Mouse (Mus musculus): ENCODE data around the gene Rora.

Gene Rora

DNA sequence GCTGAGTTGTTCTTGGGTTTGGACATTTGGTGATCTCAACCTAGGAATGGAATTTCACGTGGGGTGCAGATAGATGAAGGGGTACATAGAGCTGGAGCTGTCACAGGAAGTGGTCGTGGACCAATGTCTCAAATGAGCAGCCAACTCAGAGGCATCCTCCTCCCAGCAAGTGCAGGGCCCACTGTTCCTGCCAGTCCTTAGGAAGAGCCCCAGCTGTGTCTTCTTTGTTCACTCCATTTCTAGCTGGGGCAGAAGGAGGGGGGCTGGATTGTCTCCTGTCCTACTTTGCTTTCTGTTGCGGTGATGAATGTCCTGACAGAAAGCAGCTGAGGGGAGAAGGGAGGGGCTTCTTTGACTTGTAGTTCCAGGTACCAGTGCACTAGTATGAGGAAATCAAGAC lies 382.7 kb downstream of the Rora start:
- Histone ChIP-seq H3K9me3 (ENCODE audit: low read length) (no peaks in the 10 kb centered on the region), H3K36me3 (ENCODE audit: insufficient read depth, low read length) (no peaks in the 10 kb centered on the region), H3K27me3 (ENCODE audit: insufficient read depth, low read length) (no peaks in the 10 kb centered on the region), H3K4me1 (replicated peaks; ENCODE audit: low read depth, low read length) (no peaks in the 10 kb centered on the region), H3K4me3 (replicated peaks; ENCODE audit: low read length) (no peak overlapping the region)
- TF ChIP-seq POU5F1 (IDR thresholded peaks at IDR 0.05; ENCODE audit: borderline replicate concordance, low read length) (no peak), CTCF (conservative IDR thresholded peaks at IDR 0.05; ENCODE audit: low read length) (no peak), NANOG (IDR thresholded peaks at IDR 0.05; ENCODE audit: borderline replicate concordance, low read length) (no peak)

DNA sequence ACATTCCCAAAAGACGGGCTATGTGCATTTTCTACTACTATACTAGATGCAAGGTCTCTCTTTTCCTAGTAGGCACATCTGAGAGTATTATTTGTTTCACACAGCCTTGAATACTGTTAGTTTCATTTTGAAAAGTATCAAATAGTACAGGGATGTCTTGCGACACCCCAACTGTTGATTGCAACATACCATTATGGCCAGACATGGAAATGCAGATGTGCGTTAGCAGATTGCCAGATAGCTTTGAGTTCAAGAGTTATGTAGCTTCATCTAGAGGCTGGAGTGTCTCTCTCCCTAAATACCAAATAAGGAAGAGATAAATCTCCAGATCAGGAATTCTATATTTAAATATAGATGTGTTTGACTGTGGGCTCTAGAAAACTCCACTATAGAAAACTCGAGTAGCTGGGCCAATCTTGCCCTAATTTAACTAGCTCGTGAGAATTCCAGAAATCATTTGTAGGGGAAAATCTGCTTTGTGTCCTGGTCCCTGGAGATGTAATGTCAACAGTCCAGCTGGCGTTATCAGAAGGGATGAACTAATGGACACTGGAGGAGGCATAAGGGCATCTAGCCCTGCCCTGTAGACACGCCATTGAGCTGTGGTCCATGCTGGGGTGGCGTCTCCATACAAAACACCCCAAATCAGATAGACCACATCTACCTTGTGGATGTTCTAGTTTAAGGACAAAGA lies 390.5 kb downstream of the Rora start:
- TF ChIP-seq NANOG (IDR thresholded peaks at IDR 0.05; ENCODE audit: borderline replicate concordance, low read length) (no peak), POU5F1 (IDR thresholded peaks at IDR 0.05; ENCODE audit: borderline replicate concordance, low read length) (no peak), CTCF (conservative IDR thresholded peaks at IDR 0.05; ENCODE audit: low read length) (no peak)
- Histone ChIP-seq H3K4me3 (replicated peaks; ENCODE audit: low read length) (no peak overlapping the region), H3K36me3 (ENCODE audit: insufficient read depth, low read length) (no peaks in the 10 kb centered on the region), H3K9me3 (ENCODE audit: low read length) (no peaks in the 10 kb centered on the region), H3K4me1 (replicated peaks; ENCODE audit: low read depth, low read length) (no peaks in the 10 kb centered on the region), H3K27me3 (ENCODE audit: insufficient read depth, low read length) (no peaks in the 10 kb centered on the region)

DNA sequence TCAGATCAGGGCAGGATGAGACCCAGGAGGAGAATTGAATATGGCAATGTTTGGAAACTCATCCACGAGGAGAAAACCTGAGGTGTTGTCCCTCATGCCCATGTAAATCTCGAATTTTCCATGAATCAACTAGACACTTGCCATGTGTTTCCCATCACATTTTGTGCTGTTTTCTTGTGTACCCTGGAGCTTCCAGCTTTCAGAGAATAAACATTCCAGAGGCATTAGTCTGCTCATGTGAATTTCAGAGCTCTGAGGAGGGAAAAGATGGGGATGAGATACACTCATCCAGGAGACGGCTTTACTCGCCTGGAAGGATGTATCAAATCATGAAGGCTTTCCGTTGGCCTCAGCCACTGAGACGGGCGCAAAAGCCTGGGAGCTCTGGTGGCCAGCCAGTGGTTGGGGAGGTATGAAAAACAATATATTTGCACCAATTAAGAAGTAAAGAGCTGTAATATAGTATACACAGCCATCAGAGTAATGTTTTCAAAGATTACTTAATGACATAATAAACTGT lies 391.1 kb downstream of the Rora start:
- no peak overlapping the region for H3K4me3 ChIP-seq (replicated peaks; ENCODE audit: low read length)
- H3K4me1 ChIP-seq (replicated peaks; ENCODE audit: low read depth, low read length), result no peaks in the 10 kb centered on the region
- H3K36me3 ChIP-seq (ENCODE audit: insufficient read depth, low read length), result no peaks in the 10 kb centered on the region
- TF ChIP-seq NANOG (IDR thresholded peaks at IDR 0.05; ENCODE audit: borderline replicate concordance, low read length), result no peak
- no peak for TF ChIP-seq POU5F1 (IDR thresholded peaks at IDR 0.05; ENCODE audit: borderline replicate concordance, low read length)
- TF ChIP-seq CTCF (conservative IDR thresholded peaks at IDR 0.05; ENCODE audit: low read length), result no peak
- H3K9me3 ChIP-seq (ENCODE audit: low read length), result no peaks in the 10 kb centered on the region
- H3K27me3 ChIP-seq (ENCODE audit: insufficient read depth, low read length), result no peaks in the 10 kb centered on the region

DNA sequence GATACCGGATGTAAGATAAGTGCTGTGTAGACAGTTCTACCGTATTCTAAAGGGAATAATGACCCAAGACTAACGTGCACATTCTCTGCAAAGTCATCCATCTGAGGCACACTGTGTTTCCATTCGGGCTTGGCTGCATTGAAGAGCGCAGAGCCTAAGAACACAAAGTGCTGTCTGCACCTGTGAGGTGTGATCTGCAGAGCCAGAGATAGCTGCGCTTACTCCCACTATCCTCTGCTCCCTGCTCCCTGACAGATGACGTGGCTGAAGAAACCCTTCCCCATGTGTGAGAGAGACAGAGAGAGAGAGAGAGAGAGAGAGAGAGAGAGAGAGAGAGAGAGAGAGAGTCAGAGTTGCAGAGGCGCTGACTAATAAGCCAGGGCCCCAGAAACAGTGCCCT lies 392.3 kb downstream of the Rora start:
- Histone ChIP-seq H3K4me1 (replicated peaks; ENCODE audit: low read depth, low read length) (no peaks in the 10 kb centered on the region), H3K36me3 (ENCODE audit: insufficient read depth, low read length) (no peaks in the 10 kb centered on the region), H3K9me3 (ENCODE audit: low read length) (no peaks in the 10 kb centered on the region), H3K27me3 (ENCODE audit: insufficient read depth, low read length) (no peaks in the 10 kb centered on the region), H3K4me3 (replicated peaks; ENCODE audit: low read length) (no peak overlapping the region)
- TF ChIP-seq CTCF (conservative IDR thresholded peaks at IDR 0.05; ENCODE audit: low read length) (no peak), NANOG (IDR thresholded peaks at IDR 0.05; ENCODE audit: borderline replicate concordance, low read length) (no peak), POU5F1 (IDR thresholded peaks at IDR 0.05; ENCODE audit: borderline replicate concordance, low read length) (no peak)

DNA sequence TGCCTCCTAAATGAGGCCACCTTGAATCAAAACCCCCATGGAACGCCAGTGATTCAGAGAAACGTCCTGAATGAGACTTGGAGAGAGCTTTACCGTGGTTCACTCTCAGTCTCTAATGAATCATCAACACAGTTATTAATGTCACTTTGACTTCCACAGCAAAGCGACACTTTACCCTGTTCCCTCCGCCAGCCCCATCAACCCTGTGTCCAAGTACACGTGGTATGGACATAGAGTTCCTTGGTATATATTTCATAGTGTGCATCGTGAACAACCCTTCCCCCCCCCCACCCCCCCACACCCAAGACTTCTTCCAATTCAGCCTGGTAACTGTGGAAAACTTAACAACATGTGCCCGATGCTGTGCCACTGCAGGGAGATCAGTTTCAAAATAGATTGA lies 397.3 kb downstream of the Rora start:
- no peaks in the 10 kb centered on the region for H3K9me3 ChIP-seq (ENCODE audit: low read length)
- H3K36me3 ChIP-seq (ENCODE audit: insufficient read depth, low read length), result no peaks in the 10 kb centered on the region
- H3K4me3 ChIP-seq (replicated peaks; ENCODE audit: low read length), result no peak overlapping the region
- H3K27me3 ChIP-seq (ENCODE audit: insufficient read depth, low read length), result no peaks in the 10 kb centered on the region
- no peak for TF ChIP-seq NANOG (IDR thresholded peaks at IDR 0.05; ENCODE audit: borderline replicate concordance, low read length)
- TF ChIP-seq CTCF (conservative IDR thresholded peaks at IDR 0.05; ENCODE audit: low read length), result no peak
- TF ChIP-seq POU5F1 (IDR thresholded peaks at IDR 0.05; ENCODE audit: borderline replicate concordance, low read length), result no peak
- no peaks in the 10 kb centered on the region for H3K4me1 ChIP-seq (replicated peaks; ENCODE audit: low read depth, low read length)

DNA sequence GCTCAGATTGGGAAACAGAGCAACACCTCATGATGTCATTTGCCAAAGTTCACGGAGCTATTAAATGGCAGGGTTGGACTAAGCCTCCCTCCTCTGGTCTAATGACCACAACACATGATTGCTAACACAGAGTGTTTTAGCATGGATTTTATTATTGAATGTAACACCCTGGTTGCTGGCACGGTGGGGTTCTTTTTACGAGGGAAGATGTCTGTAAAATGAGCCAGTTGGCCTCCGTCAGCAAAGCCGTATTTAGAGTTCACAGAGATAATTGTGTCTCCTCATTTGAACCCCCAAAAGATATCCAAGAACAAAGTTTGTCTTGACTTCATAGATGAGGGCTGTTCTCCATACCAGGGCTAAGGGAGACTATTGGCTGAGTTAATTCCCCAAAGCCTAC lies 398.3 kb downstream of the Rora start:
- no peaks in the 10 kb centered on the region for H3K9me3 ChIP-seq (ENCODE audit: low read length)
- no peaks in the 10 kb centered on the region for H3K27me3 ChIP-seq (ENCODE audit: insufficient read depth, low read length)
- H3K4me1 ChIP-seq (replicated peaks; ENCODE audit: low read depth, low read length), result no peaks in the 10 kb centered on the region
- no peaks in the 10 kb centered on the region for H3K36me3 ChIP-seq (ENCODE audit: insufficient read depth, low read length)
- H3K4me3 ChIP-seq (replicated peaks; ENCODE audit: low read length), result no peak overlapping the region
- TF ChIP-seq NANOG (IDR thresholded peaks at IDR 0.05; ENCODE audit: borderline replicate concordance, low read length), result no peak
- no peak for TF ChIP-seq POU5F1 (IDR thresholded peaks at IDR 0.05; ENCODE audit: borderline replicate concordance, low read length)

DNA sequence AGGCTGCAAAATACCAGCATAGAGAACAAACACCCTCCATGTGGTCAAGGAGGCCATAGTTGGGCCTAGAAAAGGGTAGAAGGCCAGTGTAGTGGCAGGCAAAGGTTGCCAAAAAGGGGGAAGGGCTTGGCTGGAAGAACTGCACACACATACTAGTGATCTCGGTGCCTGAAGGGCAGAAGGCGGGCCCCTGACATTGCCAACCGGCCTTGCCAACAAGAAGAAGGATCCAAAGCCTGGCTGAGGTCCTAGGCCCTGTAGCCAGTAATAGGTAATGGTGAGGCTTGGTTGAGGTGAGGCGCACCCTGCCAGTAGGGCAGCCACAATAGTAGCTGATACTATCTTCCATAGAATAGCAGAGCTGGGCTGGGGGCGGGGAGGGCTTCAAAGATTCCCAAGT lies 401.7 kb downstream of the Rora start:
- Histone ChIP-seq H3K9me3 (ENCODE audit: low read length) (no peaks in the 10 kb centered on the region), H3K36me3 (ENCODE audit: insufficient read depth, low read length) (no peaks in the 10 kb centered on the region), H3K4me3 (replicated peaks; ENCODE audit: low read length) (no peak overlapping the region), H3K4me1 (replicated peaks; ENCODE audit: low read depth, low read length) (no peaks in the 10 kb centered on the region), H3K27me3 (ENCODE audit: insufficient read depth, low read length) (no peaks in the 10 kb centered on the region)
- TF ChIP-seq NANOG (IDR thresholded peaks at IDR 0.05; ENCODE audit: borderline replicate concordance, low read length) (no peak), CTCF (conservative IDR thresholded peaks at IDR 0.05; ENCODE audit: low read length) (no peak), POU5F1 (IDR thresholded peaks at IDR 0.05; ENCODE audit: borderline replicate concordance, low read length) (no peak)

DNA sequence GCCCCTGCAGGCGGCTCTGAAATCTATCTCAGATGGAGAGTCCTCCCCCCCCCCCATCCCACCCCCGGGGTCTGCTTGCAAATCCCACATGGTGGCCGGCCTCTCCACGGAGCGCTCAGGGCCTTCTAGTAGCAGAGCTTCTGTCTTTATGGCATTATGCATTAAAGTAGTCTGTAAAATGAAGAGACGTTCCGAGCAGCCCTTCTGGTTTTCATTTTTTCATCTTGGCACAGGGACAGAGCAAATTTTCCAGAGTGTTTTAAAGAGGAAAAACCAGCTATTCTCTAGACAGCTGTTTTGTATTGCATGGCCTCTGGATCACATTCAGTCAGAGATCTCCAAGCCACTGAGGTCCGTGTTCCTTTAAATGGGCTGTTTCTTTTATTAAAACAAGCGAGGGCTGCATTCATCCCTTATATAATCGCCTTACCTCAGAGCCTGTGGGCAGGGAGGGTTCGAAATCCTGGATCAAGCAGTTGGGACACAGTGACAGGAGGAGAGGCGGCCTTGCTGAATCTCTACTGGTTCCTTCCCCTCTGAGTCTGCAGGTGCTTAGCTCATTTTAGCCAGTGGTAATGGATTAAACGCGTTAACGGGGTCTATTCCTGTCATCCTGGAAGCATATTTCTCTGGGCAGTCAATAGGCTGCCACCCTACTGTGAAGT lies 417.7 kb downstream of the Rora start:
- Histone ChIP-seq H3K36me3 (ENCODE audit: insufficient read depth, low read length) (no peaks in the 10 kb centered on the region), H3K4me3 (replicated peaks; ENCODE audit: low read length) (no peak overlapping the region)
- no peak for TF ChIP-seq POU5F1 (IDR thresholded peaks at IDR 0.05; ENCODE audit: borderline replicate concordance, low read length)
- no peak for TF ChIP-seq CTCF (conservative IDR thresholded peaks at IDR 0.05; ENCODE audit: low read length)
- TF ChIP-seq NANOG (IDR thresholded peaks at IDR 0.05; ENCODE audit: borderline replicate concordance, low read length), result no peak

More for the DNA sequence above, 417.7 kb downstream of the Rora start:
- no peaks in the 10 kb centered on the region for H3K27me3 ChIP-seq (ENCODE audit: insufficient read depth, low read length)
- H3K9me3 ChIP-seq (ENCODE audit: low read length), result no peaks in the 10 kb centered on the region
- no peaks in the 10 kb centered on the region for H3K4me1 ChIP-seq (replicated peaks; ENCODE audit: low read depth, low read length)

Data from E14TG2a.4 (cell line).